Mouse (Mus musculus) thymus, postnatal 25 days (tissue): ENCODE results near the gene Rpl3.

ENCODE experiments used
- DNase-seq: peaks from one replicate; pipeline ENCODE4 v3.0.0; 2022

Gene Rpl3

DNA sequence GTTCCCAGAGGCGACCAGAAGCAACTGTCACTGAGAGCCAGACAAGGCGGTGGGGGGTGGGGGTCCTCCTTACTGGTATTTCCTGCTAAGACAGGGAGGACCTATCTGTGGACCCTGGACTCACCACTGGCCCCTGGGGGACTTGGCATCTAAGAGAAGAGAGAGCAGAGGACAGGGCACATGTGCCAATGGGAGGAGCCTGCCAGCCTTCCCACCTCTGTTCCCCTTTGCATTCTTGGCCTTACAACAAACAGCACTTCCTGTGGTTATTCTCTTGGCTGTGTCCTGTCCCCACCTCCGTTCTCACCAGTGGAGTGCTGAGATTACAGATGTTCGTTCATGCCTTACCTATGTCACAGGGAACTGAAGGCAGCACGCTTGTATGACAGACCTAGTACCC, 62.8 kb downstream of the Rpl3 start:
- DNase-seq = no peak
